Mouse (Mus musculus) thymus, postnatal 10 days (tissue): ENCODE data around the gene Dscaml1.

ENCODE experiments used
- DNase-seq, 2 experiments: peaks; one replicate each; pipeline ENCODE4 v3.0.0; 2021; ENCODE audit warnings: low spot score in 2 of 2

Gene Dscaml1

DNA sequence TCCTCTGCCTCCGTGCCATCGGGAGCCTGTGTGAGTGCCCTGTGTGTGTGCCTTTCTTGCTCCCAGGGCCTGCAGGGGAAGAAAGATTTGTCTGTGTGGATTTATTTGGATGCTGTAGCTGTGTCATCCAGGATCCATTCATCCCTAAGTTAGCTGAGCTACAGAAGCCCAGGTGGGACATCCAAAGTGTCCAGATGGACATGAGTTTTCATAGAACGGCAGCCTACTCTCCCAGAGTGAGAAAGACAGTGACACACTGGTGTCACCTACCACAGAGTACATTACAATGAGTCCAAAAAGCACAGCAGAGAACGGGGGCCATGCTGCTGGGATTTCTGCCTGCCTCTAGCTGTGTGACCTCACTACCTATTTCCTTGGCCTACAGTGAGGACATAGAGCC is 194.5 kb downstream of the Dscaml1 start:
- DNase-seq: no peak

DNA sequence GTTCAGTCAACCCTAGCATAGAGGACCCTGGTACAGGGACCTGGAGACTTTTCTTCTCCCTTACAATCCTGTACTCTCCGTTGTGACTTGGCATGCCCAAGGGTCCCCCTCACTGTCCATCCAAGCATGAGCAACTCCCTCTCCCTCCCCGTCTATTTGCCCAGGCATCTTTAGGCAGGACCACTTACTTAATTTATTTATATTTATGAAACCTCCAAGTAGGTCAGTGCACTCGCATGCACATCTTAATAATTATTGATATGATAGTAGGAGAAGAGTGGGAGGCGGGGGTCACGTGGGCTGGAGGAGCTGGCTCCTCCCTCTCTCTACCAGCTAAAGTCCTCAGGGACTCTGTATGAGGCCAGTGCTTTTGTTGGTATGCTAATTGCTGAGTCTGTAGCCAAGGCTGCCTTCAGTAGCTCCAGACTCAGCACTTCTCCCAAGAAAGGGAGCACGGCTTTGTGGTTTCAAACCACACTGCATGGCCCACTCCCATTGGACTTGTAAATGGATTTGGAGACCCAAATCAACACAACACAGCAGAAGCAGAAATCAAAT is 199.5 kb downstream of the Dscaml1 start:
- DNase-seq: no peak

DNA sequence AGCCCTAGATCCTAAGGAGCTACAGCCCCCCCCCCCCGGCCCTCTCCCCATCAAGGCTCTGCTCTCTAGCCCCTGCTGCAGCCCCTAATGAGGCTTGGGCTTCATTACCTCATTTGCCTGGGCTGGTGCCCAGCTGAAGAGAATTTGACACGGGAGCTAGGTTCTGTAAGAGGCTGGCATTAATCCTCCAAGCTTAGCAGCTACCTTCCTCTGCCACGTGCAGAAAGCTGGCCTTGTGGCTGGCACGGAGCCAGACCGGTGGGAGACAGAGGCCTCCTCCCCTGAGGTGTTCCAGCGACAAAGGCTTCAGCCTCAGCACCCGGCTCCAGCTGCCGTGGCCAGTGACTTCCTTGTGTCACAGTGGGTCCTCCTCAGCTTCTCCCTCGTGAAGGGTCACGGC is 206.1 kb downstream of the Dscaml1 start:
- DNase-seq: no peak

DNA sequence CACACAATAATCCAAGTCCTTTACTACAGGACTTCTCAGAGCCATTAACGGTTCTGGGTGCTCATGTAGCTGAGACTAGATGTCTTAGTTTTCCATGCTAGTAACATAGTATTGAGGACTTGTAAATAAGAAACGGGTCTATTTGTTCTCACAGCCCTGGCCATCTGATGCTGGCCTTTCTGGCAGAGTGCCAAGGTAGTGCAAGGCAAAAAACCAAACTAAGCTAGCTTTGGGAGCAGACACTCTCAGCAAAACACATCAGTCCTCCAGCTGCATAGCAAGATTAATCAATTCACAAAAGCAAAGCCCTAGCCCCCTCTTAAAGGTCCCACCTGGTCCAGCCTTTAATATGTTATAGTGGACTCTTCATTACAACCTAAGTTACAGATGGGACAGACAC is 206.6 kb downstream of the Dscaml1 start:
- DNase-seq: no peak

DNA sequence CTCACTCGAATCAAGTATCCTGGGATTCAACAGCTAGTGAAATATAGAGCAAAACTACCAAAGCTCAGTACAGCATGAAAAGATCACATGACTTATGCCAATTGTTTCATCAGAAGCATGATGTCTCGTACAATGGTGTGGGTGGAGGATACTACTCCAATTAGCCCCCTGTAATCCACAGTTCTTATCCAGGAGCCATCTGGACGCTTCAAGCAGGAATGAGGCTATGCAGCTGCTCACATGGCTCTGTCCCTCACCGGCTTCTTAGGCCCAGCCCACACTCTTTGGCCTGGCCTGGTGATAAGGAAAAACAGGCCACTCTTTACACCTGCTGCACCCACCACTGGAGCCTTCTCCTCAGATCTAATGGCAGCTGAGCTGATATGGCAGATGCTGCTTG is 208.6 kb downstream of the Dscaml1 start:
- DNase-seq: no peak

DNA sequence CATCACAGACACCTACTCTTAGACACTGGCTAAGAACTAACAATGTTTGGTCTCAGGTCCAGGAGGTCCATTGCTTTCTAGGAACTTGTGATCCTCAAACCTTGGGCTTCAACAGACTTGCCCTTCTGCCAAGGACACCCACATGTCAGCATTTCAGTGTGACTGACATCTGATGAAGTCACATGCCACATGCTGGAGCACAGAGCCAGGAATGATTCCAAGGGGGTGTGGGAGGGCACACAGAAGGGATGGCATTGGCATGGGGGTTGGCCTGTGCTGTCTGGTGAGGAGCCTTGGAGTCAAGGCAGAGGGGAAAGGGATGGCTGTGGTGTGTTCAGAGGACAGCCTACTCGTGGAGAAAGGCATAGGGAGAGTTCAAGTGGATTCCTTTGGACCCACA is 210.9 kb downstream of the Dscaml1 start:
- no peak for DNase-seq

DNA sequence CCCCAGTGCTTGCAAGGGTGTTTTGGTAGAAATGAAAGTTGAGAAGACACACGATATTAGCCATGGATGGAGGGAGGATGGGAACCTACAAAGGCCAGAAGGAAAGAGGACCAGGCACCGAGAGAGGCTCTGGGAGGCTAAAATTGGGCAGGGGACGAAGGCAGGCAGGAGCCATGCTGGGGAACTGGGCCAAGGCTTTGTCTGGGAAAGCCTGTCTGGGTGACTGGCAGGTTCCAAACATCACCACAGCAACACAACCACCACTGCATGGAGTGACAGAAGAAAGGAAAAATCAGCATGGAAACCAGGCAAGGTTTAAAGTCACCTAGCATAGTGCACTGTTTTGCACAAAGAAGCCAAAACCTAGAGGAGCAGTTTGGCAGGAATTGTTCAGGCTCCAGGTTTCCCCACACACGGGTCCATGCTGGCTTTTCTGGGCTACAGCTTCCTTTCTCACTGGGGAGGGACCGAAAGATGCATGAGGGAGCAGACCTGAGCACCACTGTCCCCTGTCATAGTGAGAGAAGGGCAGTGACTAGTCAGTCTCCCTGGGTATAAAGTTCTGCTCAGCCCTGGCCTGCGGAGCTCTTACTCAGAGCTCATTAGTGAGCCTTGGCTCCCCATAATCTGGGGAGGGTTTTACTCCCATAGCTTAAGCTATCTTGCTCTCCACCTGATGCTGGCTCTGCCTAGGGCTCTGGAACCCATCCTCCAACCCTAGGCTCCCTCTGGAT is 211.9 kb downstream of the Dscaml1 start:
- no peak for DNase-seq

DNA sequence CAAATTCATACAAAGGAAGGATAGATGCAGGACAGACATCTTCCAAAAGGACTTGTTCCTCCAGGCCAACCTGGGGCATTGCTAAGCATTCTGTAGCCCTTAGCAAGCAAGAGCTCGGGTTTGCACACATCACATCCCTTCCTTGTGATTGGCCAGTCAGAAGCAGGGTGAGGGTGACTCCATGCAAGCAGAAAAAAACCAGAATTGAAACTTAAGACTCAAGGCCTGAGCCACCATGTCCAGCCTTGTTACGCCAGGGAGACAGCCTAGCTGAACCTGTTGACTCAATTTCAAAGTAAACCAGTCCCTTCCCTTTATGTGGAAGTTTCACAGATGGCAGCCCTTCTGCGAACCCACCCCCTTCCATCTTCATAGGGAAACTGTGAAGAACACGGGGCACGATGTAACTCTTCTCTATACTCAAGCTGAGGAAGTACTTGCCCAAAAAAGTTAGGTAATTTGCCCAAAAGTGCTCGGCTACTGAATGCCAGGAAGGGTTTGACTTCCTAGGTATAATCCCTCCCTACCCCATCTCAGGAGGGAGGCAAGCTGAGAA is 218.5 kb downstream of the Dscaml1 start:
- DNase-seq: no peak

DNA sequence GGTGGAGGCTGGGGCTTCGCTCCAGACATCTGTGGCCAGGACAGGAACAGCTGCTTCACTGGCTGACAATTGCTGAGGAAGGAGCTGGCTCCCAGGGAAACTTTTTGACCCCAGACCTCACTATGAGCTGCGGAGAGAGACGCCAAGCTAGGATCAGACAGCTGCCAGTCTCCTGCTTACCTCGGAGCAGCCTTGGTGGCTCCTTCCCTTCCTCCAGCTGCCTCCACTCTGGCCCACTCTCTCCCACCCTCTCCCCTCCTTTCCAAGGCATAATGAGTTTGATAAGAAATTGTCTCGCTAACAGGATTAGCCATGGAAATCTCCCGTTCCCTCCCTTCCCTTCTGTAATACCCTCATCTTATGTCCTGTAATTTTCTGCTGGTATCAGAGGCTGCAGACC is 219.1 kb downstream of the Dscaml1 start:
- no peak for DNase-seq

DNA sequence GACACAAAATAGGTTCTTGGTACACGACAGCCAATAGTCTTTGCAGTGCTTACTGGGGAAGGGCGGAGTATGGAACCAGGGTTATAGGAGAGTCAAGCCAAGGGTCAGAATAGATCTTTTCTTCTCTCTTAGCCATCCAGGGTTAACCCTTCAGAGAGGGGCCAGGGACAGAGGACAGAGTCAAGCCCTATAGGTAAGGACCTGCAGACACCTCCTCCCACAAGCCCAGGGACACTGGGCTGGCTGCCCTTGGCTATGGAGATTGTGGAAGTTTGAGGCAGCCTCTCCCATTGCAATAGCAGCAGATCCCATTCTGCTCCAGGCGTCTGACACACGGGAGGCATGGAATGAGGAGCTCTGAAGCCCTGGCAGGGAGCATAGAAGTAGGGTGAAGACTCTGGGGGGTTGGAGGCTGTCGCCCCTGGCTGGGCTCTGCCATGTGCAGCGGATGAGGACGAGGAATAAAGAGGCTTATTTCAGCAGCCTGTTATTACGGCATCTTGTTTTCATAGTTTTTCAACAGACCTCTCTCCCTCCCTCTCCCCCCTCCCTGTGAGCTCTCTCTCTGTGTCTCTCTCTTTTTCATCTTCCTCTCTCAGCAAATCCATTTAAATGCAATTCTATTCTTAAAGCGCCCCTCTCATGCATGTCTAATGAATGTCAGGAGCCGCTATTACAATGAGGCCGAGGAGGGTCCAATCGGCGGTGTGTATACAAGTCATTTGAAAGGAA is 224.8 kb downstream of the Dscaml1 start:
- no peak for DNase-seq

DNA sequence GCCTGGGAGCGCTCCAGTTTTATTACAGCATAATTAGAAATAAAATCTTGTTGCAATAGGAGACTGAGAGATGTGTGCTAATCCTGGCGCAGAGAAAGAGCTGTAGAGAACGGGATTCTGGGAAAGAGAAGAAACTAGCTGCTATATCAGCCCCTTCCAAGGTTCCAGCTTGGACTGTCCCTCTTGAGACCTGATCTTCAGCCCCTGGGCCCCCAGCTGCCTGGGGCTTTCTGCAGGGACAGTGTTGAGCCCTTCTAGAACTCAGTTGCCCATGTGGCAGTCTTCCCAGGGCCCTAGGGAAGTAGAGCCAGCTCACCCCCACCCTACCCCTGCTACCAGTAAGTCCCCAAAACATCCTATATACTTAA is 225.4 kb downstream of the Dscaml1 start:
- DNase-seq: no peak

DNA sequence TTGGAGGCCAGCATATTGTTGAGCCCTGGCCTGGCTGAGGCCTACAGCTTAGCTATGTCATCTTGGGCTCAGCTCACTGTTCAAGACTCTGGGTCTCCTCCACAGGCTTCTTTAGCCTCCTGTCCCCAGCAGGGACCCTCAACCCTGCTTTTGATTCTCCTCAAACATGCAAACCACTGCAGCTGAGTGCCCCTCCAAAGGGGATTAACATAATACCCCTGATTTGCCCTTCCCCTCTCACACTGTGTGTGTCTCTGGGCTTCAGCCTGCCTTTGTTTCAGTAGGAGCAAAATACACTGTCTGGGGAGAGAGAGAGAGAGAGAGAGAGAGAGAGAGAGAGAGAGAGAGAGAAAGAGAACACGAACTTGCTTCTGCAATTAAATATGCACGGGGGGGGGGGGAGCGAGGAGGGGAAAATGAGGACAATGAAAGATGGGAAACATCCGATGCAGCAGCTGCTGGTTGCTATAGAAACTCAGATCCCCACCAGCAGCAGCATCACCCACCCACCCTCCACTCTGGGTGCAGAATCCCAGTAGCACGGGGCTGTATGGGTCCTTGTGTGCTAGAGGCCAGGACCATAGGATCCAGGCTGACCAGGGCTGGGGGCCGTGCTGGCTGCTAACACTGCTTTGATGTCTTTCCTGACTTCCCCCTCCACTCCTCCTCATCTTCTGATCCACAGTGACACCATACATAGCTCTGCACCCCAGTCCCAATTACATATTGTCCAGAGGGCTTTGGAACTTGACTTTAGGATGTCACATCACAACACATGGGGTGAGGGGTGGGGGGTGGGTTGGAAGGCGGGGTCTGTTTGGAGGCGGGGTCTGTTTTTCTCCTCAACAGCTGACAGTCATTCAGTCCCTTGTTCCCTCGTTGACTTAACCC is 231.0 kb downstream of the Dscaml1 start:
- no peak for DNase-seq

DNA sequence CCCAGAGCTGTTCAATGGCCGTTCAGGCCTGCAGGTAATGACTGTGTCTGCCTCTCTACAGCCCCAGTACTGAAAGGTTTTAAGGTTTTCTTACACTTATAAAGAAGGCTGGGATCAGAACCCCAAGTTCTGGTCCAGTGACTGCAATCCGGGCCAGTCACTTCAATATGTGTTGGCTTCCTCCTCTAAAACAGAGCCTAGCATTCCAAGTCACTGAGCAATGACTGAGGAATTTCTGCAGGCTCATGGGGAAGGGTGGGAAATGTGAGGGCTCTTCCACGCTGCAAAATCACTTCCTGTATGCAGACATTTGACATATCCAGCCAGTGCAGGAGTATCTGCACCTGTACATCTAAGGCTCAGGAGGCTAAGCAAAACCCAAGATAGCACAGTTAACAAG is 233.8 kb downstream of the Dscaml1 start:
- DNase-seq: no peak

DNA sequence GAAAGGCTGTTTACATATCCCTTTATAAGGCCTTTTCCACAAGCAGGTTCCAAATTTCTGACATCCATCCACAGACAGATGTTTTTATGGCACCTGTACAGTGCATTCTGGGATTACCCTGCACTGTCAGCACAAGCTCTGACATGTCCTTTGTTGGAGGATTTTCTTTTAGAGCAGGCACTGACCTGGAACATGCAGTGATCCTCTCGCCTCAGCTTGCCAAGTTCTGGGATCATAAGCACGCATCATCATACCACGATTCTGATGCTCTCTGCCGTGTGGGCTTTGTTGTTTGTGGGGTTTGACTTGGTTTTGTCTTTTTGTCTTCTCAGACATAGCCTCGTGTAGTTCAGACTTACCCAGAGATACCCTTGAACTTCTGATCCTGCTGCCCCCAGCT is 236.0 kb downstream of the Dscaml1 start:
- no peak for DNase-seq

DNA sequence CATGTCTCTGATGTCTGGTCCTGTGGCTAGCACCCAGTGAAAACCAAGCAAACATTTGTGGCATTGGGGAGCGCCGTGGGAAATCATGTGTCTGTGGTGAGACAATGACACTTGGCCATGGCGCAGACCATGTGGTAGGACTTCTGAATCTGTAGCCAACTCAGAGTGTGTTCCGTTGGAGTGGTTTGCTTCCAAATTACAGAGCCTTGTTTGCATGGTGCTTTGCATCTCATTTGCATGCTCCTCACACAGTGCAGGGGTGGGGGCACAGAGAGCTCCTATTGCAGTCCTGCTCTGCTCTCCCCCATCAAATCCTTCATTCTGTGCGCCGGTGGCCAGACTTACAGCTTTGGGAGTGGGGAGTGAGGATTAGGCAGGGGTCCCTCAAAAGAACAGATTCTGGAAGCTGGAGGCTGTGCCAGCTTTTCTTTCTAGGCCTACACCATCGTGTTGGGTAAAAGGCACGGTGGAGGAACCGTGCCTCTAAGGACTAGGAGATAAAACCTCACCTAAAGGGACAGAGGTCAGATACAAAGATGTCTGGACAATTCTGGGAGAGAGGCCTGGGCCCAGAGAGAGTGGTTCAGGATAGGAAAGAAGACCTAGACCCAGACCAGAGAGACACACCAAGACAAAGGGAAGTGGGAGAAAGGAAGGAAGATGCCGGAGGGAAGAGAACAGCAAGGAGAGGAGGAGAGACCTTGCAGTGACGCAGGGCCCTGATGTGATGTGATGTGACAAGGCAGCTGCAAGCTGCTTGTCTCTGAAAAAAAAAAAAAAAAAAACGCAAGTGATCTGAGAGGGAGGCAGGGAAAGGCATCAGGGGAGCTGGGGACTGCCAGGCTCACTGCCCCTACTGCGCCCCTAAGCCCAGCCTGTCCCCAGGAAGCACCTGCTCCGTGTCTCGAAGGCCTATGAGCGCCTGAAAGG is 237.2 kb downstream of the Dscaml1 start:
- DNase-seq: no peak

DNA sequence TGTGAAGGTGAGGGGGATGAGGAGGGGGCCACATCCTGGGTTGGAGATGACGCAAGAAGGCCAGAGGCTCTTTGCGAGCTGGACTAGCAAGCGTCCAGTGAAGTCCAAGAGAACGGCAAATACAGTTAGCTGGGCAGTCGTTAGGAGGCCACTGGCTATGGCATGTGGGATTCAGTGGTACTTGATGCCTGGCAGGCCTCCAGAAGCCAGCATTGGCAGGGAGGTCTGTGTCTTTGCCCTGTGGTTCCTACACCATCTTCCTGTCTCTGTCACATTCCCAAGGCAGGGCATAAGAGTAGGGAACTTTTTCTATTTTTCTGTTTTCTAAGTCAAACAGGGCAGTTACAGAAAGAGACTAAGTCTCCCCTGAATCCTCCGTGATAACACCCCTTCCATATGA is 237.9 kb downstream of the Dscaml1 start:
- no peak for DNase-seq

DNA sequence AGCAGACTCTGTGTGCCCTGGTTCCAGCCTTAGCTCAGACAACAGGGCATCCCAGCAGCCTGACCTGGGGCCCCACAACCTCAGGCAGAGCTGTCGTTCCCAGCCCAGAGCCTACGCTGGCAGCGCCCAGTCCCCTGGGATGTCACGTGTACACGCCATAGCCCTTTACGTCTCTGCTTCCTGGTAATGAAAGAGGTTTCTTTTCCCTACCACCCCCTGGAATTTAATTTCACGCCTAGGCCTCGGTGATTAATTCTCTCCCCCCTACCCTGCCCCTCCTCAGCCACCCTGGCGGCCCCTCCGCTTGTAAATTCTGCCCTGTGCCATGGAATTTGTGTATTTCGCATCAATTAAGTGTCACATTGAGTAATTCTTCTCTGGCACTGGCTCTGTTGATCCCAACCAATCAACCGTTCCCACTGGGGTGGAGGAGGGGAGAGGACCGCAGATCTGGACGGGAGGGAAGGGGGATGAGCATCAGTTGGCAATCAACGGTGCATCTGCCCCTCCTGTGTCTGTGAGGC is 238.5 kb downstream of the Dscaml1 start:
- no peak for DNase-seq

DNA sequence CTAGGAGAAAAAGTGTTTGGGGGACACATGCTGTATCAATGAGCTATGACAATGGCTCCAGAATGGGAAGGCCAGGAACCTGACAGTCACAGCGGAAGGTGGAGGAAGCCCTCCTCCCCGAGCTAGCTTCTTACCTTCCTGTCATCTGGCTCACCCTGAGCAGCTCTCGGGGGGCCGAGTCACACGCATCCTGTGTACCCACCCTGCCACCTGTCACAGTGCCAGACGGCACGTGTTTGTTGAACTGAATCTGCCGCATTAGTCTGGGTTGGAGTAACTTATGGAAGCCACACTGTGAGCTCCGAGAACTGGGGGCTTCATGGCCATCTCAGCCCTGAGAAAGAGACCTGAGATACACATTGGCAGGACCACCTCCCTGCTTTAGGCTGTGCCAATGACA is 249.5 kb downstream of the Dscaml1 start:
- DNase-seq: peak; percentile 9 to 10

DNA sequence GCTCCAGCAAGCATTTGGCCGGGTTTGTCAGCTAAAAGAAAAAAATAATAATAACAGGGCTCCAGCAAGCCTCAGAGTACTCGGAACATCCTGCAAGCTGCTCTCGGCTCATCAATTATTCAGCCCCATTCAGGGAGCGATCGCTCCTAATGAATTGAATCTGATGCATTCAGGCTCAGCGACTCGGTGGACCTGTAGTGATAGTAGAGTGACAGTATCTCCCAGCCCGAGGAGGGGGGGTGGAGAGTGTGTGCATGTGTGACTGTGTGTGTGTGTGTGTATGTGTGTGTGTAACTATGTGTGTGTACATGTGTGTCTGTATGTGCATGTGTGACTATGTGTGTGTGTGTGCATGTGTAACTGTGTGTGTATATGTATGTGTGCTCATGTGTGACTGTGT is 250.2 kb downstream of the Dscaml1 start:
- DNase-seq: no peak

DNA sequence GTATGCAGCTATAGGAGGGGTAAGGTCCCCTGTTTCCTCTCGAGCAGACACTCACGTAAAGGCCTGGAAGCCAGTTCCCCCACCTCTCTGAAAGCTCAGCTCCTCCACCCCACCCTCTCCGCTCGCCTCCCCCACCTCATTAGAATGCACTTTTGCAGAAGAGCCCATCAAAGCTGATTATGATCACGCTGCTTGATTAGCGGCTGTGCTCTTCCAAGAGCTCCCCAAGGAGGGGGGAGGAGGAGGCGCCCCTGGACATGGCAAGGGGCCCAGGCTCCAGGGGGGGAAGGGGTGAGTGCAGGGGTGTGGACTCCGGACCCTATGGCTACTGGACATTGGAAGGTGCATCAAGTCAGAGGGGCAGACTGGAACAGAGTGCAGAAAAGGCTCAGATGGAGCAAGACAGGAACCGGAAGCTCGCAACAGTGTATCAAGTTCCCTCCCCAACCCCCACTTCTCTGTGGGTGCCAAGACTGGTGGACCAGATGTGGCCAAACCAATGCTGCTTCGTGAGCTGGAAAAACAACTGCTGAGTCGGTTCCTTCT is 250.9 kb downstream of the Dscaml1 start:
- no peak for DNase-seq
